Mouse (Mus musculus) left cerebral cortex, postnatal 10 days (tissue): ENCODE measurements around the gene Pprc1. TPM values are rescaled to one million over a fixed set of nuclear protein-coding genes. Genes with fewer than 3 reads are reported as not detected.

Experiments used
- DNase-seq, 2 experiments: peaks; one replicate each; pipeline ENCODE4 v3.0.0; 2021 to 2022; ENCODE audit warnings: low spot score in 2 of 2, mixed read lengths in 1 of 2; ENCODE audit errors: extremely low spot score in 1 of 2
- intact Hi-C: fragments of 180-260 bp; cut with DNase I; formaldehyde crosslinking; loops from one replicate; pipeline ENCODE4 v1.15.1; 2025
- total RNA-seq, 2 experiments: library from RNA; stranded (reverse); gene quantifications; 2 replicates each; pipeline ENCODE4 v1.2.3; 2021

The Pprc1 gene
- total RNA-seq, 2 experiments from 2014 or later = 26.2 to 29.1 TPM

GRCm38 (mm10) chr19:46031689-46032432 lies 12.8 kb upstream of the Pprc1 start:
- DNase-seq = peak in 1 of 2 experiments; percentile 48
- intact Hi-C loops = no loop called here

GRCm38 (mm10) chr19:46032731-46033510 lies 11.8 kb upstream of the Pprc1 start:
- peak in 1 of 2 experiments; percentile 43 for DNase-seq
- intact Hi-C loops = no loop called here

- intact Hi-C loops = no loop called here
- DNase-seq = no peak
Measured at GRCm38 (mm10) chr19:46033911-46034310, 10.8 kb upstream of the Pprc1 start.

- intact Hi-C loops = no loop called here
- no peak for DNase-seq
Measured at GRCm38 (mm10) chr19:46035971-46036370, 8.7 kb upstream of the Pprc1 start.

GRCm38 (mm10) chr19:46036477-46037242 lies 8.0 kb upstream of the Pprc1 start:
- DNase-seq = no peak
- intact Hi-C loops = no loop called here

GRCm38 (mm10) chr19:46037243-46037924 lies 7.3 kb upstream of the Pprc1 start:
- DNase-seq = peak in 1 of 2 experiments; percentile 36
- intact Hi-C loops = no loop called here

GRCm38 (mm10) chr19:46037925-46038850 lies 6.5 kb upstream of the Pprc1 start:
- peak in 1 of 2 experiments; percentile 37 for DNase-seq
- intact Hi-C loops = no loop called here

GRCm38 (mm10) chr19:46038851-46039260 lies 5.8 kb upstream of the Pprc1 start:
- DNase-seq = peak in 1 of 2 experiments; percentile 41
- intact Hi-C loops = no loop called here

GRCm38 (mm10) chr19:46039478-46039877 lies 5.2 kb upstream of the Pprc1 start:
- intact Hi-C loops = no loop called here
- DNase-seq = peak; percentile 64 to 94

GRCm38 (mm10) chr19:46040149-46040902 lies 4.4 kb upstream of the Pprc1 start:
- intact Hi-C loops = no loop called here
- no peak for DNase-seq

GRCm38 (mm10) chr19:46041299-46041932 lies 3.3 kb upstream of the Pprc1 start:
- intact Hi-C loops = no loop called here
- no peak for DNase-seq

GRCm38 (mm10) chr19:46041933-46042475 lies 2.7 kb upstream of the Pprc1 start:
- DNase-seq = peak; percentile 79 to 92
- intact Hi-C loops = no loop called here

GRCm38 (mm10) chr19:46042476-46043011 lies 2.1 kb upstream of the Pprc1 start:
- peak in 1 of 2 experiments; percentile 63 for DNase-seq
- intact Hi-C loops = no loop called here

- intact Hi-C loops = no loop called here
- DNase-seq = peak in 1 of 2 experiments; percentile 36
Measured at GRCm38 (mm10) chr19:46043380-46043779, 1.3 kb upstream of the Pprc1 start.

GRCm38 (mm10) chr19:46044993-46045695 lies 458 bp downstream of the Pprc1 start, which contains the start of gene Ldb1:
Gene Ldb1, minus strand, starts transcription at chr19:46045214.
- peak; percentile 77 to 92 for DNase-seq
- intact Hi-C loops = no loop called here
